Mouse (Mus musculus) ES-E14 (cell line): ENCODE measurements around the gene Phf10.
A peak's percentile ranks its signal among the peaks of the same experiment; 100 is the strongest.

Source experiments
- CHD2 ChIP-seq: IDR thresholded peaks from 2 replicates; pipeline ENCODE4 v1.6.1; 2014; ENCODE audit warnings: mild to moderate bottlenecking, low read depth, low read length, inconsistent platforms
- ZNF384 ChIP-seq: IDR thresholded peaks from 2 replicates; pipeline ENCODE4 v1.6.1; 2012; ENCODE audit warnings: low read depth, low read length, inconsistent platforms

GRCm38 (mm10) chr17:14912420-14912819 lies 48.7 kb downstream of the Phf10 start:
- no peak for TF ChIP-seq CHD2
- TF ChIP-seq ZNF384: peak; percentile 57; the same call in 1 of the 2 replicates
